Mouse (Mus musculus): Measurements from ENCODE around the gene Baz2b. TPM values are rescaled to one million over a fixed set of nuclear protein-coding genes. Genes with fewer than 3 reads are reported as not detected.

Baz2b gene
- polyA plus RNA-seq, 1 experiment = 46.2 TPM

DNA sequence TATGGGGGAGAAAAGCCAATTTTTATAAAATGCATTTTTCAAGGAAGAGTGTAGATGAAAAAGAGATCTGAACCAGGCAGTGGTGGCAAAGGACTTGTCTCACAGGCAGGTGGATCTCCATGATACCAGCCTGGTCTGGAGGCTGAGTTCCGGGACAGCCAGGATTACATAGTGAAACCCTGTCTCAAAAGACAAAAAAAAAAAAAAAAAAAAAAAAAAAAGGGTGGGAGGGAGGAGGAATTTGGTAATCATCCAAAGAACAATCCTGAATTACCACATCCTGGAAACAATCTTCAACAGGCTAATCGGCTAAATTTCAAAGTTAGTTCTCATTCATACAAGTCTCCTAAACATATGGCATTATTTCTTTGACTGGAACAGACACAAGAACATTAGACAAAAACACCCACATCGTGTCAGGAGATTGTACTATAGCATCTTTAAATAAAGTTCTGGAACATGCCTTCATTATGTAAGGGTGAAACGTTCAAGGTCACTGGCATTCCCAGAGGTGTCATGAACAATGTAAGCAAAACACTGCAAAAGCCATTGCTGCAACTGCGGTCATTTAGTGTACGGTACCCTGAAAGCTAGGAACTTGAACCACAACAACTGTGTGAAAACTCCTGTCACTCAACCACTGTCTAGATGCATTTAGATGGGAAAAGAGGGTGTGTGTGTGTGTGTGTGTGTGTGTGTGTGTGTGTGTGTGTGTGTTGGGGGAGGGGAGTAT, 230.0 kb downstream of the Baz2b start:
- Histone ChIP-seq H3K4me3 (replicated peaks; ENCODE audit: insufficient read depth, low read depth, low read length) (no peak overlapping the region), H3K27me3 (ENCODE audit: control insufficient read depth, insufficient read depth, low read length) (no peaks in the 10 kb centered on the region), H3K27ac (ENCODE audit: insufficient read depth, low read length) (no peak overlapping the region), H3K4me1 (ENCODE audit: control insufficient read depth, insufficient read depth, low read length) (no peaks in the 10 kb centered on the region)
- TF ChIP-seq POLR2A (IDR thresholded peaks at IDR 0.05; ENCODE audit: borderline replicate concordance, insufficient read depth, low read length) = no peak
- no peak for TF ChIP-seq CTCF (IDR thresholded peaks at IDR 0.05; ENCODE audit: borderline replicate concordance, insufficient read depth, low read depth, low read length)
- no peak for DNase-seq
- 56% methylated on average over 6 of the region's 6 CpGs for WGBS

DNA sequence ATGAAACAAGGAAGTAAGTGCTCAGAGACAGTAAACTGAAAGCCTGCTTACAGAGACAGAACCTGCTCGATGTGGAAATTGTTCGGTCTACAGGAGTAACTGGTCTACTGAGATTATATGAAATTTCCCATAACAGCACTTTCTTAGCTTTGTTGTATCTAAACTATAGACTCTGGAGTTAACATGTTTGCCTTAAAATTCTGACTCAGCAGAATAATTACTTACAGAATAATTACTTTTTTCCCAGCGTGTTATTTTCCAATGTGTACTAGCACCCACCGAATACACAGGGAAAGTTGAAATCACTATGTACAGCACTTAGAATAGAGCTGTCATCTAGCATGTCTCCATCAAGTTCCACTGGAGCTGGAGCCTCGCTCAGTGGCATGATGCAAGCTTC, 233.0 kb downstream of the Baz2b start:
- no peaks in the 10 kb centered on the region for H3K27me3 ChIP-seq (ENCODE audit: control insufficient read depth, insufficient read depth, low read length)
- no peak for TF ChIP-seq POLR2A (IDR thresholded peaks at IDR 0.05; ENCODE audit: borderline replicate concordance, insufficient read depth, low read length)
- TF ChIP-seq CTCF (IDR thresholded peaks at IDR 0.05; ENCODE audit: borderline replicate concordance, insufficient read depth, low read depth, low read length) = no peak
- no peak for DNase-seq
- WGBS = 89% methylated on average over 5 of the region's 5 CpGs
- H3K4me1 ChIP-seq (ENCODE audit: control insufficient read depth, insufficient read depth, low read length) = no peaks in the 10 kb centered on the region; the same call in 1 of the 2 replicates
- no peak overlapping the region for H3K4me3 ChIP-seq (replicated peaks; ENCODE audit: insufficient read depth, low read depth, low read length)
- H3K27ac ChIP-seq (ENCODE audit: insufficient read depth, low read length) = no peak overlapping the region

DNA sequence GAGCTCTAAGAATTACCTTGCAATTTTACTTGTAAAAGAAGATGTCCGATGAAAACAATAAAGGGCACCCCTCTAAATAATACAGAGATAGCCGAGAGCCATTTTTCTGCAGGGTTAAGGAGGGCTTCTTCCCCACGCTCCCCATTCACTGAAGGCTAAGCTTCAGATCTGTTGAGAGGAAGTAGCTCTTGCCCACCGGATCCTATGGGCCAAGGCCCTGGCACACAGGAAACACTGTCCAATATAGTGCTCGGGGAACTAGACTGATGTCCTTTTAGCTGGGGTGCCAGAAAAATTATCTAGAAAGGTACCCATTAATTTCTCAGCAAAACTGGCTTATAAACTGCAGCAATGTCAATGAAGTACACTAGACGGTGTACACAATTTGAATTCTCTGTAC, 233.9 kb downstream of the Baz2b start:
- H3K4me1 ChIP-seq (ENCODE audit: control insufficient read depth, insufficient read depth, low read length) = no peaks in the 10 kb centered on the region; the same call in 1 of the 2 replicates
- no peaks in the 10 kb centered on the region for H3K27me3 ChIP-seq (ENCODE audit: control insufficient read depth, insufficient read depth, low read length)
- no peak for DNase-seq
- TF ChIP-seq POLR2A (IDR thresholded peaks at IDR 0.05; ENCODE audit: borderline replicate concordance, insufficient read depth, low read length) (no peak), CTCF (IDR thresholded peaks at IDR 0.05; ENCODE audit: borderline replicate concordance, insufficient read depth, low read depth, low read length) (no peak)
- WGBS = 92% methylated on average over 6 of the region's 6 CpGs
- no peak overlapping the region for H3K4me3 ChIP-seq (replicated peaks; ENCODE audit: insufficient read depth, low read depth, low read length)
- H3K27ac ChIP-seq (ENCODE audit: insufficient read depth, low read length) = no peak overlapping the region

DNA sequence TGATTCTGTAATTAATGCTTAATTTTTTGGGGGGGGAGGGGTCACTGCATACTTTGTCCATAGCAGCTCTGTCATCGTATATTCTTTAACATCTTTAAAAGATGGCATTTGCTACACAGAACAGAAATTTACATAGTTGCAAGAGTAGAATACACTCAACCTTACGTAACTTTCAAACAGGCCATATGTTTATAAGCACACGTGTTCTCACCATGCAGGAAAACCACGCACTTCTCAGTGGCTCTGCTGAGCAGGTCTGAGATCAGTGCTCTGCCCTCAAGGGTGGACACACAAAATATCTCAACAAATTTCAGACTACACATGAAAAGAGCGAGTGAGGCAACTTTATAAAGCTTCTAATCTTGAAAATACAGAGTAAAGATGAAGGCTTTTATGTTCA, 235.7 kb downstream of the Baz2b start:
- TF ChIP-seq POLR2A (IDR thresholded peaks at IDR 0.05; ENCODE audit: borderline replicate concordance, insufficient read depth, low read length) (no peak), CTCF (IDR thresholded peaks at IDR 0.05; ENCODE audit: borderline replicate concordance, insufficient read depth, low read depth, low read length) (no peak)
- peaks cover 4% of the 10 kb centered on the region; the same call in 1 of the 2 replicates for H3K4me1 ChIP-seq (ENCODE audit: control insufficient read depth, insufficient read depth, low read length)
- WGBS = 87% methylated on average over 5 of the region's 5 CpGs

DNA sequence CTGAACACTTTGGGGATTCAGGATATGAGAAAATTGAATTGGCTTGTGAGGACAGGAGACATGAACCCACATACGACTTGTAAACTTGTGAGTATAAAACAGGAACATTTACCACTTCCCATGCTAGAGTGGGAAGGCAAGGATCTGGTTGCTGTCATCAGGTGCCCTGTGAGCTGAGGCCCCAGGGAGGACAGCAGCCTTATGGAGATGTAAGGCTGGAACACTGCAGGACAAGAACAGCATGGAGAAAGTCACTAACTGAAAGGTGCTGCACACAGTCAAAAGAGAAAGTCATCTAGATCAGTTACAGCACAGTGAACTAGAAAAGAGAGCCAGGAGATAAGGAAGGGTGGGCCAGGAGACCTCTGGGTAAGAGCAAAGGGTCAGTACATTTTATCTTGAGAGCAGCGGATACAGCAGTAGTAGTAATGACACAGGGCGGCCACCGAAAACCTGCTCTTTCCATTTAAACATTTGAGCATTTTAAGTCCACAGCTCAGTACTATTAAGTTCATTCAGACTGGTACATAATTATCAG, 236.5 kb downstream of the Baz2b start:
- Histone ChIP-seq H3K4me3 (replicated peaks; ENCODE audit: insufficient read depth, low read depth, low read length) (no peak overlapping the region), H3K27ac (ENCODE audit: insufficient read depth, low read length) (no peak overlapping the region), H3K27me3 (ENCODE audit: control insufficient read depth, insufficient read depth, low read length) (no peaks in the 10 kb centered on the region), H3K4me1 (ENCODE audit: control insufficient read depth, insufficient read depth, low read length) (peaks cover 4% of the 10 kb centered on the region; the same call in 1 of the 2 replicates)
- no peak for DNase-seq
- no peak for TF ChIP-seq POLR2A (IDR thresholded peaks at IDR 0.05; ENCODE audit: borderline replicate concordance, insufficient read depth, low read length)
- WGBS = 96% methylated on average over 4 of the region's 4 CpGs

More for the DNA sequence above, 235.7 kb downstream of the Baz2b start:
- Histone ChIP-seq H3K4me3 (replicated peaks; ENCODE audit: insufficient read depth, low read depth, low read length) (no peak overlapping the region), H3K27me3 (ENCODE audit: control insufficient read depth, insufficient read depth, low read length) (no peaks in the 10 kb centered on the region), H3K27ac (ENCODE audit: insufficient read depth, low read length) (no peak overlapping the region)
- no peak for DNase-seq

DNA sequence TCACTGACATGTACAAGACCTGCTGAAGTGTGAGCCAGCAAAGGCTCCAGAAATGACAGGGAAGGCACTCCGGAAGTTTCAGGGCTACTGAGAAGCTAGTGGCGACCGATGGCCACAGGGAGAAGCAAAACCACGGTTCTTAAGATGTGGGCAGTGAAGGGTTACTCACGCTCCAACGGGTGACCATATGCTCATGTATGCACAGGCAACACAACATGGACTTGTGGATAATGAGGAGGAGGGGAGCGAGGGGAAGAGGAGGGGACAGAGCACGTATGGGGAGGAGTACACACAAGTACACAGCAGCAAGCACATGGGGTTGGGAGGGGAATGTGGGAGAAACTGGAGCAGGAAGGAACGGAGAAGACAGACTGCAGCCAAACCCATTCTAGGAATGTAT, 239.1 kb downstream of the Baz2b start:
- Histone ChIP-seq H3K27me3 (ENCODE audit: control insufficient read depth, insufficient read depth, low read length) (no peaks in the 10 kb centered on the region), H3K4me1 (ENCODE audit: control insufficient read depth, insufficient read depth, low read length) (peaks cover 4% of the 10 kb centered on the region; the same call in 1 of the 2 replicates), H3K27ac (ENCODE audit: insufficient read depth, low read length) (no peak overlapping the region), H3K4me3 (replicated peaks; ENCODE audit: insufficient read depth, low read depth, low read length) (no peak overlapping the region)
- 22% methylated on average over 9 of the region's 9 CpGs for WGBS
- DNase-seq = no peak
- TF ChIP-seq CTCF (IDR thresholded peaks at IDR 0.05; ENCODE audit: borderline replicate concordance, insufficient read depth, low read depth, low read length) (no peak), POLR2A (IDR thresholded peaks at IDR 0.05; ENCODE audit: borderline replicate concordance, insufficient read depth, low read length) (no peak)

DNA sequence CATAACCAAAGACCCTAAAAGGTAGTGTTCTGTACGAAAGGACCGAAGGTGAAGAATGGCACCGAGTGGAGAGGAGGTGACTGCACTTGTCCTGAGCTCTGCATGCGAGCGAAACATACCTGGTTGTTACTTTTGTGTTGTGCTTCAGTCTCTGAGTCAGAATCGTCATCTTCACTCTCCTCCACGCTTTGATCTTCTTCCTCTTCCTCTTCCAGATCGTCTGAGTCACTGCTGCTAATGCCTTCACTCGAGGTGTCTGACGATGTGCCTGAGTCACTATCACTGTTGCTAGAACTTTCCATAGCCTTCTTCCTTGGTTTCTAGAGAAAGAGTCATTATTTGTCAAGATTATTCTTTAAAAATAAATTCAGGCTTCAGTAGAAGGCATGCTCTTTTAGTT, 240.5 kb downstream of the Baz2b start:
- 86% methylated on average over 10 of the region's 10 CpGs for whole genome bisulfite sequencing
- Histone ChIP-seq H3K27ac (ENCODE audit: insufficient read depth, low read length) (no peak overlapping the region), H3K4me1 (ENCODE audit: control insufficient read depth, insufficient read depth, low read length) (peaks cover 4% of the 10 kb centered on the region; the same call in 1 of the 2 replicates), H3K4me3 (replicated peaks; ENCODE audit: insufficient read depth, low read depth, low read length) (no peak overlapping the region), H3K27me3 (ENCODE audit: control insufficient read depth, insufficient read depth, low read length) (no peaks in the 10 kb centered on the region)
- no peak for DNase-seq
- TF ChIP-seq CTCF (IDR thresholded peaks at IDR 0.05; ENCODE audit: borderline replicate concordance, insufficient read depth, low read depth, low read length) (no peak), POLR2A (IDR thresholded peaks at IDR 0.05; ENCODE audit: borderline replicate concordance, insufficient read depth, low read length) (no peak)

DNA sequence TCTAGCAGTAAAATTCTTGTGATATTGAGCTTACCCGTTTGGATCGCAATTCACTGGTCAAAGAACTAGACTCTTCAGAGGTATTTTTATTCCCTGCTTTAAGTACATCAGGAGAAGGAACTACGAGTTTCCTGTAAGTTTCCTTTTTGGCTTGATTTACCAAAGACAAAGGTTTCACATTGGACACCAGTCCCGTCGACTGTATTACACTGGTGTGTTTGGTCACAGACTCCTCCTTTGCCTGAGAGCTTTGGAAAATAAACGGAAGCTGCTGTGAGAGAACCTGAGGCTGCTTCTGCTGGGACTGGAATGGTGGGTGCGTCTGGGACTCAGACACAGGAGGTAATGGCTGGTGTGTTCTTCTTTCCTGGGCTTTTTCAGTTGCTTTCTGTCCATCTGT, 241.0 kb downstream of the Baz2b start:
- 92% methylated on average over 7 of the region's 7 CpGs for WGBS
- TF ChIP-seq CTCF (IDR thresholded peaks at IDR 0.05; ENCODE audit: borderline replicate concordance, insufficient read depth, low read depth, low read length) = no peak
- no peak for TF ChIP-seq POLR2A (IDR thresholded peaks at IDR 0.05; ENCODE audit: borderline replicate concordance, insufficient read depth, low read length)
- Histone ChIP-seq H3K4me1 (ENCODE audit: control insufficient read depth, insufficient read depth, low read length) (peaks cover 4% of the 10 kb centered on the region; the same call in 1 of the 2 replicates), H3K4me3 (replicated peaks; ENCODE audit: insufficient read depth, low read depth, low read length) (no peak overlapping the region), H3K27me3 (ENCODE audit: control insufficient read depth, insufficient read depth, low read length) (no peaks in the 10 kb centered on the region), H3K27ac (ENCODE audit: insufficient read depth, low read length) (no peak overlapping the region)
- no peak for DNase-seq
